Mouse (Mus musculus) MEL (cell line): ENCODE measurements around the gene Rasl2-9.

ENCODE experiments used
- CHD2 ChIP-seq: IDR thresholded peaks from 2 replicates; pipeline ENCODE4 v1.6.1; 2011; ENCODE audit warnings: low read length, improper control_type of control experiment
- CTCF ChIP-seq, 3 experiments: IDR thresholded peaks in 2 of 3; conservative IDR thresholded peaks in 1 of 3; 2 replicates each; pipeline ENCODE4 v1.5.1; 2011 to 2012; ENCODE audit warnings: low read length in 3 of 3, low read depth in 2 of 3, mild to moderate bottlenecking in 2 of 3, improper control_type of control experiment in 1 of 3, inconsistent platforms in 1 of 3, mixed read lengths in 1 of 3, moderate library complexity in 1 of 3; ENCODE audit not compliant: control insufficient read depth in 1 of 3, insufficient read depth in 1 of 3, poor library complexity in 1 of 3, severe bottlenecking in 1 of 3
- ELF1 ChIP-seq: IDR thresholded peaks from 2 replicates; pipeline ENCODE4 v1.6.1; 2014; ENCODE audit warnings: low read depth, mild to moderate bottlenecking, inconsistent platforms, low read length, improper control_type of control experiment, moderate library complexity
- GATA1 ChIP-seq: IDR thresholded peaks from 2 replicates; pipeline ENCODE4 v1.6.1; 2011; ENCODE audit warnings: low read depth, low read length, improper control_type of control experiment
- HCFC1 ChIP-seq: IDR thresholded peaks from 2 replicates; pipeline ENCODE4 v1.6.1; 2012; ENCODE audit warnings: low read depth, mild to moderate bottlenecking, inconsistent platforms, low read length, improper control_type of control experiment, moderate library complexity
- MAX ChIP-seq: IDR thresholded peaks from 2 replicates; pipeline ENCODE4 v1.6.1; 2011; ENCODE audit warnings: low read length, improper control_type of control experiment
- MEF2A ChIP-seq: IDR thresholded peaks from 2 replicates; pipeline ENCODE4 v1.6.1; 2014; ENCODE audit warnings: low read depth, mild to moderate bottlenecking, inconsistent platforms, low read length, improper control_type of control experiment; ENCODE audit not compliant: poor library complexity, insufficient replicate concordance, severe bottlenecking; ENCODE audit errors: extremely low read depth
- POLR2A ChIP-seq, 2 experiments: IDR thresholded peaks; 2 replicates each; pipeline ENCODE4 v1.6.1; 2011 to 2012; ENCODE audit warnings: low read length in 2 of 2, mild to moderate bottlenecking in 2 of 2, control low read depth in 1 of 2, improper control_type of control experiment in 1 of 2, low read depth in 1 of 2, moderate library complexity in 1 of 2; ENCODE audit not compliant: control insufficient read depth in 1 of 2, insufficient read depth in 1 of 2, poor library complexity in 1 of 2
- UBTF ChIP-seq: IDR thresholded peaks from 2 replicates; pipeline ENCODE4 v1.6.1; 2012; ENCODE audit warnings: low read depth, mild to moderate bottlenecking, inconsistent platforms, low read length, improper control_type of control experiment, moderate library complexity, borderline replicate concordance; ENCODE audit not compliant: insufficient read depth
- ZC3H11A ChIP-seq: IDR thresholded peaks from 2 replicates; pipeline ENCODE4 v1.6.1; 2012; ENCODE audit warnings: low read depth, mild to moderate bottlenecking, inconsistent platforms, low read length, improper control_type of control experiment
- ZMIZ1 ChIP-seq: IDR thresholded peaks from 2 replicates; pipeline ENCODE4 v1.6.1; 2012; ENCODE audit warnings: low read depth, mild to moderate bottlenecking, inconsistent platforms, low read length, improper control_type of control experiment, moderate library complexity

DNA sequence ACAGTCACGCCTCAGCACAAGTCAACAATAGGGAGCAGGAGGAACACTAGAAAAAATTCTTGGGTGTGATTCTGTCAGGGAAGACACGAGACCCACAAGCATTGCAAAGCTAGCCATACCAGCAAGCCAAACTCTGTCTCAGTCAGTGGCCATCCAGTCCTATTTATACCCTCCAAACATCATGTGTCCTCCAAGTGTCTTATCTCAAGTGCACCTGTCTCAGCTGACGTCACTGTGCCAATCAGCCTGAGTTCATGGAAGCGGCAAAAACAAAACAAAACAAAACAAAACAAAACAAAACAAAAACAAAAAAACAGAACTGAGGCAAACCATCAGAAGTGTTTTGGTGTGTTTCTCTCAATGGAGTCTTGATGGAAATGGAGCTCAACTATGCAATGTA is 17.5 kb downstream of the Rasl2-9 start:
- TF ChIP-seq POLR2A (IDR thresholded peaks at IDR 0.05; ENCODE audit: control insufficient read depth in 1 of 2, insufficient read depth in 1 of 2, low read depth in 1 of 2, low read length in 2 of 2, poor library complexity in 1 of 2) (no peak), GATA1 (no peak), ZMIZ1 (no peak), MEF2A (no peak), HCFC1 (no peak), MAX (no peak), CTCF (IDR thresholded peaks at IDR 0.05 in 2 of 3, conservative IDR thresholded peaks at IDR 0.05 in 1 of 3; ENCODE audit: control insufficient read depth in 1 of 3, insufficient read depth in 1 of 3, low read depth in 2 of 3, low read length in 3 of 3, poor library complexity in 1 of 3, severe bottlenecking in 1 of 3) (no peak), UBTF (no peak), ZC3H11A (no peak), CHD2 (no peak), ELF1 (no peak)
